Mouse (Mus musculus) CD8-positive naive resting alpha-beta T cell, adult 2 months (primary cell): ENCODE measurements around the gene Cdk2.

Source experiments
- DNase-seq, 2 experiments: peaks; one replicate each; pipeline ENCODE4 v3.0.0; 2022; ENCODE audit warnings: low read depth in 2 of 2, low spot score in 2 of 2

The Cdk2 gene

DNA sequence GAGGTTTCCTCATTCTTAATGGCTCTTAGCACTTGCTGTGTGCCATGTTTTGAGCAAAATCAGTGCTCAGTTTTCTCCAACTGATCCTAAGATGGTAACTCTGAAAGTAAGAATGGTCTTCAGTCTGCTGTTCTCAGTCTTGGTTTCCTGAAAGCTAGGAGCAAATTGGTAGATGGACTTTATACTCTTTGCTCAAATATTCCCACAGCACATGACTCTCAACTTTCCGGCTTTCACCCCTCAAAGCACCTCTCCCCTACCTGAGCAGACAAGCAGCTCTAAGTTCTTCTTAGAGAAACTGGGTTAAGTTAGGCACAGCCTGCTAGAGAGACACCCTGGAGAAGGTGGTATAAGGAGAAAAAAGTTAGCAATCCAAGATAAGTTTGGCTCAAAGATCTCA, 48.1 kb downstream of the Cdk2 start:
- no peak for DNase-seq

DNA sequence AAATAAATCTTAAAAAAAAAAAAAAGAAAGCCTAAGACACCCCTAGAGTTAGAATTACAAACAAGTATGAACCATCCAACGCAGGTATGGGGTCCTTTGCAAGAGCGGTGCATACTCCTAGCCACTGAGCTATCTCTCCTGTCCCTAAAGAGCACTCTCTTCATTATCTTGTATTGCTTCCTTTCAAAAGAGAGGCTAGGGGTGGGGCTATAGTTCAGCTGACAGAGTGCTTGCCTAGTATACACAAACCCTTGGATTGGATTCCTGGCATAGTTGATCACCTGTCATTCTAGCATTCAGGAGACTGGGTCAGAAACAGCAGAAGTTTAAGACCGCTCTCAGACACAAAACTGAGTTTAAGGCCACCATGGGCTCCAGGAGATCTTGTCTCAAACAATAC, 49.6 kb downstream of the Cdk2 start:
- no peak for DNase-seq

DNA sequence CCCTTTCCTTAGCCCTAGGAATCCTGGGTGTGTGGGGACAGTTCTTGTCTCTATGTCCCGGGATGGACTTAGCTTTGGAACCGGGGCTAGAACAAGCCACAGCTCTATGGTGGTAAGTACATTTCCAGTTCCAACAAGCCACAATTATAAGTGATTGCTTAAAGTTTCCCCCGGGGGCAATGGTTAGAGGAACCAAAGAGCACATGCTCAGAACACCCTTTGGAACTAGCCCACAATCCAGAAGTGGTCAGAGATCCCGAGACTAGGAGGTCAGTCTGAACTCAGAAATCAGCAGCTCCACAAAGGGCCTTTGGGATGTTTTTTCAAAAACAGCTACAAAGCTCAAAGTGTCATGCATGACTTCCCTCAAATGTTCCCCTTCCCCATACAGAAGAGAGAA, 51.0 kb downstream of the Cdk2 start:
- no peak for DNase-seq
